Mouse (Mus musculus) forebrain, embryonic 14.5 days (tissue): ENCODE data around the gene Gm21188. TPM values are rescaled to one million over a fixed set of nuclear protein-coding genes. Genes with fewer than 3 reads are reported as not detected.
"Not testable (repeated sequence)": the region's sequence is repeated elsewhere in the genome, so short reads cannot be mapped to it uniquely, and the experiment has no call there.

ENCODE experiments used
- ATAC-seq: fragments of 200-750 bp; cut with Nextera tagmentation; 2 replicates; pipeline ENCODE4 v1.8.0; 2017; ENCODE audit warnings: mild to moderate bottlenecking, moderate library complexity
- DNase-seq: peaks from one replicate; pipeline ENCODE4 v3.0.0-alpha.2; 2015; ENCODE audit warnings: low spot score
- H3K27ac ChIP-seq: fragments of 300-500 bp; sonication (generic); 2 replicates; pipeline ENCODE4 v1.5.1; 2014; ENCODE audit warnings: low read depth, mild to moderate bottlenecking, control low read depth, low read length, moderate library complexity
- H3K27me3 ChIP-seq: fragments of 300-500 bp; sonication (generic); replicated peaks from 2 replicates; pipeline ENCODE4 v1.6.1; 2014; ENCODE audit warnings: low read length, control low read depth, mixed read lengths; ENCODE audit not compliant: control insufficient read depth, insufficient read depth
- H3K36me3 ChIP-seq: fragments of 300-500 bp; sonication (generic); 2 replicates; pipeline ENCODE4 v1.6.1; 2014; ENCODE audit warnings: low read length, control low read depth; ENCODE audit not compliant: control insufficient read depth, insufficient read depth
- H3K4me1 ChIP-seq: fragments of 300-500 bp; sonication (generic); 2 replicates; pipeline ENCODE4 v1.6.1; 2014; ENCODE audit warnings: antibody characterized with exemption, low read length, control low read depth; ENCODE audit not compliant: control insufficient read depth, insufficient read depth
- H3K4me2 ChIP-seq: fragments of 300-500 bp; sonication (generic); 2 replicates; pipeline ENCODE4 v1.6.1; 2014; ENCODE audit warnings: mild to moderate bottlenecking, control low read depth, low read length
- H3K4me3 ChIP-seq: fragments of 300-500 bp; sonication (generic); 2 replicates; pipeline ENCODE4 v1.5.1; 2014; ENCODE audit warnings: low read depth, low read length, control low read depth
- H3K9ac ChIP-seq: fragments of 300-500 bp; sonication (generic); 2 replicates; pipeline ENCODE4 v1.6.1; 2014; ENCODE audit warnings: mild to moderate bottlenecking, low read length, control low read depth, moderate library complexity
- H3K9me3 ChIP-seq: fragments of 300-500 bp; sonication (generic); replicated peaks from 2 replicates; pipeline ENCODE4 v1.6.1; 2016; ENCODE audit warnings: low read length, control low read depth, mixed read lengths; ENCODE audit not compliant: control insufficient read depth
- WGBS: fragments of 180-500 bp; shearing (Covaris S2); extraction: QIAGEN DNeasy Blood & Tissue Kit; methylation state at CpG from one replicate; pipeline ENCODE4 v1.1.7; 2014; 5-methylcytosine and 5-hydroxymethylcytosine counted together
- polyA plus RNA-seq: library from polyadenylated mRNA; unstranded; fragments of >200 nt; fragmentation: Nextera tagmentation; extraction: Ambion mirVana; gene quantifications from 2 replicates; pipeline ENCODE4 v1.2.1, GENCODE M21; 2014

Gm21188 gene
- polyA plus RNA-seq, 1 experiment from 2014 or later, result not detected

DNA sequence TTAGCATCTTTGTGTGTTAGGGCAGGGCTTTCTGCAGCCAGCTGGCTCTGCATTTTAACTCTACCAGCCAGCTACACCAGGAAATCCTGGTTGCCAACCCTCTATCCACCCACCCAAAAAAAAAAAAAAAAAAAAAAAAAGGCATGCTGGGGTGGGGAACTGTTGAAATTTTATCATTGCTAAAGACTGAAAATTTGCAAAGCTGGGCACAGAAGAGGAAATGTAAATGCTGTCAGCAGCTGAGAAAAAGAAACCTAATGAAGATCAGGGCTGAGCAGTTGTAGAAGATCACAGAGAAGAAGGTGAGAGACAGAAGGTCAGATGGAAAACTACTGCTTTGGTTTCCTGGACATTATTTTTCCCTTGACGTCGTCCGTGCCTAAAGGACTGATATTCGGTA is 10.9 kb upstream of the Gm21188 start:
- H3K4me2 ChIP-seq, H3K4me1 ChIP-seq, H3K27me3 ChIP-seq, H3K9me3 ChIP-seq, H3K27ac ChIP-seq, DNase-seq, H3K4me3 ChIP-seq, H3K36me3 ChIP-seq, ATAC-seq, H3K9ac ChIP-seq: not testable (repeated sequence)
- no CpG with 5 or more reads among the region's 4 CpGs for WGBS

DNA sequence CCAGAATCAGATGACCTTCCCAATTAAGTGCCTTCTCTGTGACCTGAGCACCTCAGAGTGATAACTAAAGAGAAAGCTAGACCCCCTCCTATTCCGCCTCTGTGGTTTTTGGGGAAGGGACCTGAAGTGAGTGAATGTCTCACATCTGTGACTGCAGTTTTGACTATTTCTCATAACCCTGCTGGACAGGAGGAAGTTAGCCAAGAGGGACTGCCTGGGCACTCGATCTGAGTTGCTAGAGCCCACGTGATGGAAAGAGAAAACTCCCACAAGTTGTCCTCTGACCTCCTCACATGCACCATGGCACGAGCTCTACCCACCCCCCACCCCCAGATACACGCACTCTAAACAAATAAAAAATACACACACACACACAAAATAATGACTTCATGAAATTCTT is 3.4 kb downstream of the Gm21188 start:
- H3K4me3 ChIP-seq, H3K9ac ChIP-seq, ATAC-seq, DNase-seq, H3K4me2 ChIP-seq, H3K27ac ChIP-seq, H3K4me1 ChIP-seq, H3K36me3 ChIP-seq, H3K27me3 ChIP-seq, H3K9me3 ChIP-seq: not testable (repeated sequence)
- no CpG with 5 or more reads among the region's 5 CpGs for WGBS

DNA sequence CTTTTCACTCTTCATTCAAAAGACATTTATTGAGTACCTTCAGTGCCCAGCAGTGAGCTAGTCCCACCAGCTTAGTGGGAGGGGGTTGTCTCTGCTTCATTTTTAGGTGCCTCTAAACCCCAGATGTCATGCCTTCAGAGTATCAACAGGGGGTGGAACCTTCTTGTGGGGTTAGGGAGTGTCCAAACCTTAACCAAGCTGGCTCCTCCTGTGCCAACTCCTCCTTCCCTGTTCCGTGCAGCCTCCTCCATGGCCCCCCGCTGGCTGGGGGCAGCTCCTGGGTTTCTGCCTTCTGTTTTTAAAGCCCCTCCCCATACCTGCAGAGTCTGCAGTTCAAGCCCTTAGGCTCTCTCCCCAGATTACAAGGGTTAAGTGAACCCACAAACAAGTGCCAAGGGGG is 3.8 kb downstream of the Gm21188 start:
- not testable (repeated sequence) for H3K27ac ChIP-seq, H3K27me3 ChIP-seq, H3K9ac ChIP-seq, H3K4me3 ChIP-seq, H3K4me2 ChIP-seq, H3K9me3 ChIP-seq, ATAC-seq, H3K4me1 ChIP-seq, H3K36me3 ChIP-seq, DNase-seq
- WGBS, result no CpG with 5 or more reads among the region's 2 CpGs

DNA sequence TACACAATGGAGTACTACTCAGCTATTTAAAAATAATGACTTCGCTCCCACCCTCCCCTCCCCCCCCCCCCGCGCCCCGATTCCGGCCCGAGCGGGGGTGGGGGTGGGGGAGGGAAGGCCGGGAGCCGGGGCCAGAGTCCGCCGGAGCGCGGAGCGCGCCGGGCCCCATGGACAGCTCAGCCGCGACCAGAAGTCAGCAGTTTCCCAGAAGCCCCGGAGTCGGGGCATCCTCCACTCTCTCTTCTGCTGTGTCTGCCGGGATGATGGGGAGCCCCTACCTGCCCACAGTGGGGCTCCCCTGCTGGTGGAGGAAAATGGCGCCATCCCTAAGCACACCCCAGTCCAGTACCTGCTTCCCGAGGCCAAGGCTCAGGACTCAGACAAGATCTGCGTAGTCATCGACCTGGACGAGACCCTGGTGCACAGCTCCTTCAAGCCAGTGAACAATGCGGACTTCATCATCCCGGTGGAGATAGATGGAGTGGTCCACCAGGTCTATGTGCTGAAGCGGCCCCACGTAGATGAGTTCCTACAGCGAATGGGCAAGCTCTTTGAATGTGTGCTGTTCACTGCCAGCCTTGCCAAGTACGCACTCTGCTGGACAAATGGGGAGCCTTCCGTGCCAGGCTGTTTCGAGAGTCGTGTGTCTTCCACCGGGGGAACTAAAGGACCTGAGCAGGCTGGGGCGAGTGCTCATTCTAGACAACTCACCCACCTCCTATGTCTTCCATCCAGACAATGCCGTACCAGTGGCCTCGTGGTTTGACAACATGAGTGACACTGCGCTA is 5.4 kb downstream of the Gm21188 start:
- WGBS, result 0% methylated on average over 8 of the region's 40 CpGs
- not testable (repeated sequence) for H3K4me1 ChIP-seq, H3K9ac ChIP-seq, DNase-seq, H3K4me3 ChIP-seq, H3K27me3 ChIP-seq, H3K27ac ChIP-seq, H3K36me3 ChIP-seq, H3K9me3 ChIP-seq, H3K4me2 ChIP-seq
- 0 out of 2 replicates have a peak, but pooled peaks have one; percentile 15 for ATAC-seq

DNA sequence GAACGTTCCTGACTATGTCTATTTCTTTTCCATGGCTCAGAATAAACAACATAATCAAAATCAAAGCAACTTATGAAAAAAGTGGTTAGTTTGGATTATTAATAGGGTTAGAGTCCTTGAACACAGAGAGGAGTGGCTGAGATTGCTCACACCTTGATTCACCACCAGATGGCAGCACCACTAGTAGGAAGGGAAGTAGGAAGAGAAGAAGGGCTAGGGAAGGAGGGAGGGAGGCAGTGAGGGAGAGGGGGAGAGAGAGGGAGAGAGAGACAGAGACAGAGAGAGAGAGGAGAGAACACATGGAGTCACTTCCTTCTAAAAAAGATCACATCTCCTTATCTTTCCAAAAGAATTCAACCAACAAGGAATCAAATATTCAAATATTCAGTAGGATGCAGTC is 10.8 kb downstream of the Gm21188 start:
- no CpG with 5 or more reads among the region's 1 CpGs for WGBS
- not testable (repeated sequence) for H3K9ac ChIP-seq, H3K9me3 ChIP-seq, H3K4me3 ChIP-seq, H3K36me3 ChIP-seq, H3K27me3 ChIP-seq, H3K4me1 ChIP-seq, DNase-seq, H3K4me2 ChIP-seq, H3K27ac ChIP-seq
- ATAC-seq, result peak; percentile 63; the same call in 1 of the 2 replicates

DNA sequence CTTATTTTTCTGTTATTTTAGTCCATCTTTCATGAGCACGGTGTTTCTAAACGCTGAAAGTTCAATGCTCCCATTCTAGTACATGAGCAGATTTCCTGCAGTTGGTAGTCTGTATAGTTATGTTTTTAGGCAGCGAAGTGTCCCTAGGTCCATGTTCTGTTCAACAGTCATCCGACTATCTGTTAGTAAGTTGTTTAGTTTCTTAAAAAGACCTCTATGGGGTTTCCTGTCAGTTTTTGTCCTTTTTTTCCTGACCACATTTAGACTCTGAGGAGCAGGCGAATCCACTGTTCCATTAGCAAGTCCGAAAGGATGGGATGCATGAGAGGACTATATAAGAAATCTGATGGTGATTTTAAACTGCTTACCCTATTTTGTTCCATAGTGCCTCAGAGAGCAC is 14.1 kb downstream of the Gm21188 start:
- H3K4me3 ChIP-seq, H3K27me3 ChIP-seq, H3K9me3 ChIP-seq, H3K9ac ChIP-seq, H3K36me3 ChIP-seq, H3K27ac ChIP-seq, DNase-seq, H3K4me1 ChIP-seq, H3K4me2 ChIP-seq, ATAC-seq: not testable (repeated sequence)
- 4% methylated on average over 6 of the region's 6 CpGs for WGBS

DNA sequence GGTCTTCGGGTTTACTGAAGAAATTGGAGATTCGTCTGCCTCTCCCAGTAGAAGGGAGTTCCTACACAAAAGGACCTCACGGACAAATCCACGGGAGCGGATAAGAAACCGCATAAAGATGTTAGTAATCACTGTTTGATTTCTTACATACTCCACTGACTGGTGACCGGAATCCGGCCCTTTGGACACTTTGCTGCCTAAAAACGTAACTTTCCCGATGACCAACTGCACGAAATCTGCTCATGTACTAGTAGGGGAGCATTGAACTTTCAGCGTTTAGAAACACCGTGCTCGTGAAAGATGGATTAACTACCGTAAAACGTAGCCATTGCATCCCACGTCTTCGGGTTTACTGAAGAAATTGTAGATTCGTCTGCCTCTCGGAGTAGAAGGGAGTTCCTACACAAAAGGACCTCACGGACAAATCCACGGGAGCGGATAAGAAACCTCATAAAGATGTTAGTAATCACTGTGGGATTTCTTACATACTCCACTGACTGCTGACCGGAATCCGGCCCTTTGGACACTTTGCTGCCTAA is 15.3 kb downstream of the Gm21188 start:
- under 1% methylated on average over 23 of the region's 25 CpGs for WGBS
- not testable (repeated sequence) for H3K4me3 ChIP-seq, H3K27ac ChIP-seq, H3K9me3 ChIP-seq, H3K4me2 ChIP-seq, H3K9ac ChIP-seq, H3K4me1 ChIP-seq, H3K27me3 ChIP-seq, ATAC-seq, DNase-seq, H3K36me3 ChIP-seq

DNA sequence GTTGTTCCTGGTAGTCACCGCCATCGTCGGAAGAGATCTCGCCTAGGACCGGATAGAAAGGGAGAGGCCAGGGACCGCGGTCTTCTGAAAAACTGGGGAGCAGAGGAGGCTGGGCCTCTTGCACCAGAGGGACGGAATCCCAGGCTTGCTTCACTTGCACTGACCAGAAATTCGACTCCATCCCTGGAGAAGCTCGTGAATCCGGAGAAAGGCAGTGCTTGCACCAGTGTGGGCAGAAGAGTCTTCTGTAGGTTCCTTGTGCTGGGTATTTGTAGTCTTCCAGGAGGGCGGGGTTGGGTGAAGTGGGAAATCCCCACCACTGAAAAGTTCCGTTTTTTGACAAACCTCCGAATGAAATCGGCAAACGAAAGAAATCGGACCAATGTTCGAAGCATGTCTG is 16.8 kb downstream of the Gm21188 start:
- H3K36me3 ChIP-seq, H3K4me3 ChIP-seq, H3K9ac ChIP-seq, H3K27me3 ChIP-seq, H3K27ac ChIP-seq, H3K4me2 ChIP-seq, H3K4me1 ChIP-seq, ATAC-seq, DNase-seq, H3K9me3 ChIP-seq: not testable (repeated sequence)
- WGBS, result 0% methylated on average over 7 of the region's 18 CpGs

DNA sequence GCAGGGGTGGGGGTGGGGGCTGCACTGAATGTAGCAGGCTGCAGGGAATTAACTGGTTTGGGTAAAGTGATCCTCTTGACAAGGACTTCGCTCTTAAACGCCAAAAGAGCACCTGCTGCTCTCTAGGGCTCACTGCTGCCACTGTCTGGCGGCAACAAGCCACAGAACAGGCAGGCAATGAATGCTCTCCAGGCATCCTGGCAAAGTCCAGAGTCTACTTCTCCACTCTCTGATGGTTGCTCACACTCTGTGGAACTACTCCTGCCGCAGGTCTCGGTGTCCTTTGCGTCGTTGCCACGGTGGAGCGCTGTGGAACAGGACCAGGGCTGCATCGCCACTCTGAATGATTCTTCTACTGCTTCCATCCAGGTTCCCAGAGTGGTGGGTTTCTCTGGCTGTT is 17.4 kb downstream of the Gm21188 start:
- not testable (repeated sequence) for H3K27me3 ChIP-seq, H3K4me1 ChIP-seq
- WGBS, result 0% methylated on average over 3 of the region's 10 CpGs

More for the DNA sequence above, 17.4 kb downstream of the Gm21188 start:
- H3K36me3 ChIP-seq, H3K9ac ChIP-seq, H3K4me3 ChIP-seq, H3K9me3 ChIP-seq, H3K4me2 ChIP-seq, DNase-seq, H3K27ac ChIP-seq: not testable (repeated sequence)
- peak; percentile 50; the same call in 1 of the 2 replicates for ATAC-seq
